Mouse (Mus musculus) heart, embryonic 13.5 days (tissue): ENCODE measurements at regions not wholly inside any gene's neighbourhood (a gene's known extent, or its start where the extent isn't known, plus 50 kb on each side); places are given as distances from the start of the nearest gene placed in this dataset.

Experiments used
- ATAC-seq: fragments of 200-750 bp; cut with Nextera tagmentation; 2 replicates; pipeline ENCODE4 v1.8.0; 2017; ENCODE audit warnings: moderate TSS enrichment; ENCODE audit not compliant: insufficient number of reproducible peaks, low FRiP score, low TSS enrichment; ENCODE audit errors: extremely low read depth
- H3K27ac ChIP-seq: fragments of 300-500 bp; sonication (generic); replicated peaks from 2 replicates; pipeline ENCODE4 v1.5.1; 2015; ENCODE audit warnings: moderate library complexity, mild to moderate bottlenecking, inconsistent platforms
- H3K27me3 ChIP-seq: fragments of 300-500 bp; sonication (generic); replicated peaks from 2 replicates; pipeline ENCODE4 v1.6.1; 2015; ENCODE audit warnings: mild to moderate bottlenecking, inconsistent platforms
- H3K36me3 ChIP-seq: fragments of 300-500 bp; sonication (generic); 2 replicates; pipeline ENCODE4 v1.6.1; 2015; ENCODE audit warnings: mild to moderate bottlenecking, inconsistent platforms
- H3K4me1 ChIP-seq: fragments of 300-500 bp; sonication (generic); 2 replicates; pipeline ENCODE4 v1.6.1; 2015; ENCODE audit warnings: inconsistent platforms
- H3K4me2 ChIP-seq: fragments of 300-500 bp; sonication (generic); 2 replicates; pipeline ENCODE4 v1.6.1; 2015; ENCODE audit warnings: inconsistent platforms, mild to moderate bottlenecking, moderate library complexity
- H3K4me3 ChIP-seq: fragments of 300-500 bp; sonication (generic); 2 replicates; pipeline ENCODE4 v1.5.1; 2015; ENCODE audit warnings: moderate library complexity, mild to moderate bottlenecking, inconsistent platforms
- H3K9ac ChIP-seq: fragments of 300-500 bp; sonication (generic); 2 replicates; pipeline ENCODE4 v1.6.1; 2015; ENCODE audit warnings: inconsistent platforms, mild to moderate bottlenecking, moderate library complexity
- H3K9me3 ChIP-seq: fragments of 300-500 bp; sonication (generic); 2 replicates; pipeline ENCODE4 v1.6.1; 2016; ENCODE audit warnings: inconsistent platforms
- WGBS: fragments of 180-500 bp; shearing (Covaris S2); methylation state at CpG from one replicate; pipeline ENCODE4 v1.1.7; 2015; ENCODE audit warnings: mixed read lengths; 5-methylcytosine and 5-hydroxymethylcytosine counted together

GRCm38 (mm10) chr10:37995691-37996445 lies 825.7 kb downstream of the Rfpl4b start:
- H3K4me1 ChIP-seq = no peaks in the 10 kb centered on the region
- H3K9ac ChIP-seq = no peak overlapping the region
- H3K27me3 ChIP-seq = no peaks in the 10 kb centered on the region
- no peaks in the 10 kb centered on the region for H3K9me3 ChIP-seq
- no peak overlapping the region for H3K4me2 ChIP-seq
- H3K4me3 ChIP-seq = no peak overlapping the region
- no peak for ATAC-seq
- no peak overlapping the region for H3K27ac ChIP-seq
- no peaks in the 10 kb centered on the region for H3K36me3 ChIP-seq

- Histone ChIP-seq H3K27ac (no peak overlapping the region), H3K36me3 (no peaks in the 10 kb centered on the region), H3K4me1 (peaks cover 5% of the 10 kb centered on the region), H3K9ac (no peak overlapping the region), H3K4me3 (peak overlapping the region; percentile 16; the same call in 1 of the 2 replicates), H3K4me2 (peak overlapping the region; percentile 41), H3K27me3 (no peaks in the 10 kb centered on the region), H3K9me3 (no peaks in the 10 kb centered on the region)
- no peak for ATAC-seq
- WGBS = 55% methylated on average over 11 of the region's 11 CpGs
Observed at GRCm38 (mm10) chr10:37988297-37989263, 833.0 kb downstream of the Rfpl4b start.

GRCm38 (mm10) chr10:37978899-37979539 lies 840.3 kb upstream of the Marcks start:
- no peaks in the 10 kb centered on the region for H3K4me1 ChIP-seq
- no peak for ATAC-seq
- no peak overlapping the region for H3K27ac ChIP-seq
- no peak overlapping the region for H3K4me3 ChIP-seq
- H3K9me3 ChIP-seq = no peaks in the 10 kb centered on the region
- 55% methylated on average over 3 of the region's 3 CpGs for WGBS
- H3K27me3 ChIP-seq = no peaks in the 10 kb centered on the region
- H3K36me3 ChIP-seq = no peaks in the 10 kb centered on the region
- H3K9ac ChIP-seq = no peak overlapping the region
- H3K4me2 ChIP-seq = no peak overlapping the region

- Histone ChIP-seq H3K9ac (no peak overlapping the region), H3K27ac (no peak overlapping the region), H3K4me3 (no peak overlapping the region), H3K4me2 (no peak overlapping the region), H3K27me3 (no peaks in the 10 kb centered on the region), H3K9me3 (no peaks in the 10 kb centered on the region), H3K4me1 (no peaks in the 10 kb centered on the region), H3K36me3 (no peaks in the 10 kb centered on the region)
- no peak for ATAC-seq
Observed at GRCm38 (mm10) chr10:37960051-37960450, 821.3 kb upstream of the Marcks start.

- peaks cover 9% of the 10 kb centered on the region for H3K4me1 ChIP-seq
- no peaks in the 10 kb centered on the region for H3K9me3 ChIP-seq
- no peaks in the 10 kb centered on the region for H3K27me3 ChIP-seq
- no peak for ATAC-seq
- no peak overlapping the region for H3K4me2 ChIP-seq
- no peak overlapping the region for H3K27ac ChIP-seq
- 69% methylated on average over 2 of the region's 2 CpGs for WGBS
- no peak overlapping the region for H3K4me3 ChIP-seq
- no peaks in the 10 kb centered on the region for H3K36me3 ChIP-seq
- no peak overlapping the region for H3K9ac ChIP-seq
Observed at GRCm38 (mm10) chr10:37914780-37915179, 776.1 kb upstream of the Marcks start.

DNA sequence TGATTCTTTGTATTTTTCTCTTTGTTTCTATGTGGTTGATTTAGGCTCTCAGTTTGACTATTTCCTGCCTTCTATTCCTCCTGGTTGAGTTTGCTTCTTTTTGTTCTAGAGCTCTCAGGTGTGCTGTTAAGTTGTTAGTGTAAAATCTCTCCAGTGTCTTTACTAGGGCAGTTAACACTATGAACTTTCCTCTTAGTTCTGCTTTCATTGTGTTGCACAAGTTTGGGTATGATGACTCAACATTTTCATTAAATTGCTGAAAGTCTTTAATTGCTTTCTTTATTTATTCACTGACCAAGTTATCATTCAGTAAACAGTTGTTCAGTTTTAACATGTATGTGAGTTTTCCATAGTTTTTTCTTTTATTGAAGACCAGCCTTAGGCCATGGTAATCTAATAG lies 772.9 kb upstream of the Marcks start:
- Histone ChIP-seq H3K9me3 (no peaks in the 10 kb centered on the region), H3K4me1 (no peaks in the 10 kb centered on the region), H3K4me2 (no peak overlapping the region), H3K36me3 (no peaks in the 10 kb centered on the region), H3K27me3 (no peaks in the 10 kb centered on the region), H3K9ac (no peak overlapping the region), H3K27ac (no peak overlapping the region), H3K4me3 (no peak overlapping the region)
- ATAC-seq = no peak

DNA sequence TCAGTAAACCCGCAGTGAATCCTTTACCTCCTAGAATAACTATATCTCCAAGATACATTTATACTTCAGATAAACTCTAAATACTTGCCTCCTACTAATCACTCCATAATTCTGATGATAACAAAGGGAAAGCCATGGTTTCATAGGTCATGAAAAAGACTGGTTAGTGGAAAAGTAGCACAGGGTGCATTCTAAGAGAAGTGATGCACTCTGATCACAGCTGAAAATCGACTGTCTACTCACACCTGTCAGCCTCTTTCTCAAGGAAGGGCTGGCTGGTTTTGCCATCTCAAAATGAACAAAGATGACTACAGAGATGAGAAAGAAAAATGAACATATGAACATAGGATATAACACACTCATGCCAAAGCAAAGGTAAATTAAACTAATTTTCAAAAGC lies 769.6 kb upstream of the Marcks start:
- WGBS = 71% methylated on average over 2 of the region's 2 CpGs
- Histone ChIP-seq H3K4me2 (no peak overlapping the region), H3K27me3 (no peaks in the 10 kb centered on the region), H3K4me3 (no peak overlapping the region), H3K9ac (no peak overlapping the region), H3K4me1 (no peaks in the 10 kb centered on the region), H3K36me3 (no peaks in the 10 kb centered on the region), H3K27ac (no peak overlapping the region), H3K9me3 (no peaks in the 10 kb centered on the region)
- ATAC-seq = no peak

DNA sequence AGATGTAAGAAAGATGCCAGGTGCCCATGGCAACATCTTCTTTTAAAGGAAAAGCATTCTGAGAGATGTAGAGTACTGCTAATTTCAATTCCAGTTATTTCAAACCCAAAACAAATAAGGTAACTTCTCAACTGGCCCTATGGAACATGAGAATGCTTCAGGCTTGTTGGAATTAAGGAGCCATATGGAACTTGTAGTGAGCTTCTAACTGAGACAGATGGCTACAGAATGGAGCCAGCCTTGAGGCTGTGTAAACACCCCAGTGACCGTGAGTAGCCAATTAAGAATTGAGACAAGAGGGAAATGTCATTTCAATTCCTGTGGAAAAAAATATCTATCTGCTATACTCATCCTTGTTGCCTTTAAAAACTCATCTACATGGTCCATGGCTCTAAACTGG lies 769.0 kb upstream of the Marcks start:
- Histone ChIP-seq H3K4me1 (no peaks in the 10 kb centered on the region), H3K9ac (no peak overlapping the region), H3K9me3 (no peaks in the 10 kb centered on the region), H3K27ac (no peak overlapping the region), H3K27me3 (no peaks in the 10 kb centered on the region), H3K36me3 (no peaks in the 10 kb centered on the region), H3K4me3 (no peak overlapping the region), H3K4me2 (no peak overlapping the region)
- 52% methylated on average over 1 of the region's 1 CpGs for WGBS
- ATAC-seq = no peak

DNA sequence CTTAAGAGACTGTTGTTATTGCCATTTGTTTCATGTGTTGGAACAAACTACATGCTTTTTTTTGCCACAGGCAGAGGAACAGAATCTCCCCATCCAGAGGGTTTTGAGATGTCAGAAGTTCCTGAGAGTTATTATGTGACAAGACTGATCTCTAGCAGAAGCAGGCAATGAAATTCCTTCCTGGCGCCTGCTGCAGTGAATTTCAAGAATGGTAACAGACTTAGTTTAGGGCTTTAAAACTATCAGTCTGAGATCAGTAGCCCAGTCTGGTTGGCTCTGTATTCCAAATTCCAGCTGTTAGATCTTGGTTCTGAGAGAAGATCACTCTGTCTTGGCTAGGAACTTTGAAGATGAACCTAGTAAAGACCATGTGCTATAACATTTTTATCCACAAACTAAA lies 749.2 kb upstream of the Marcks start:
- H3K4me3 ChIP-seq = no peak overlapping the region
- no peak for ATAC-seq
- WGBS = 36% methylated on average over 1 of the region's 1 CpGs
- no peak overlapping the region for H3K27ac ChIP-seq
- no peaks in the 10 kb centered on the region for H3K27me3 ChIP-seq
- H3K36me3 ChIP-seq = no peaks in the 10 kb centered on the region
- H3K4me1 ChIP-seq = peaks cover 5% of the 10 kb centered on the region; the same call in 1 of the 2 replicates
- H3K4me2 ChIP-seq = no peak overlapping the region
- no peaks in the 10 kb centered on the region for H3K9me3 ChIP-seq
- H3K9ac ChIP-seq = no peak overlapping the region

GRCm38 (mm10) chr10:37880841-37881240 lies 742.1 kb upstream of the Marcks start:
- ATAC-seq = no peak
- Histone ChIP-seq H3K27ac (no peak overlapping the region), H3K4me2 (no peak overlapping the region), H3K9ac (no peak overlapping the region), H3K4me1 (no peaks in the 10 kb centered on the region), H3K27me3 (no peaks in the 10 kb centered on the region), H3K9me3 (no peaks in the 10 kb centered on the region), H3K36me3 (no peaks in the 10 kb centered on the region), H3K4me3 (no peak overlapping the region)
- 69% methylated on average over 5 of the region's 5 CpGs for WGBS

DNA sequence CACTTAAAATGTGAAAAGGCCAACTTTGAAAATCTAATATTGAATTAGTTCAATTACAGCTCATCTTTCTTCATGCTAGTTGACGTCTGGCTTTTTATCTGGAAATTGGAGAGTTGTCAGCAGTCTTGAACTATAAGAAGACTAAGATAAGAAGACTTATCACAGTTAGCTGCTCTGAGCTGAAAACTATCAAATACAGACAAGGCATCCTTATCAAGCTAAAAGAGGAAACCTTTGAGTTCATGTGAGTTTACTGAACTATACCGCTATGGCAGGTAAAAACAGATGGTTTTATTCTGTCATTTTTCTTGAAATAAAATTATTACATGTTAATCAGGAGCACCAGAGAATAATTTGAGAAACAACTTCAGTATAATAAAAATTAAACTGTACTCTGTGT lies 735.2 kb upstream of the Marcks start:
- Histone ChIP-seq H3K9ac (no peak overlapping the region), H3K4me1 (no peaks in the 10 kb centered on the region), H3K27me3 (no peaks in the 10 kb centered on the region), H3K4me2 (no peak overlapping the region), H3K27ac (no peak overlapping the region), H3K4me3 (no peak overlapping the region), H3K36me3 (no peaks in the 10 kb centered on the region), H3K9me3 (no peaks in the 10 kb centered on the region)
- WGBS = 15% methylated on average over 2 of the region's 2 CpGs
- ATAC-seq = no peak
